Mouse (Mus musculus): Measurements from ENCODE around the gene Tbc1d1.

Tbc1d1 gene

GRCm38 (mm10) chr5:64240941-64241682 is 85.0 kb downstream of the Tbc1d1 start:
- DNase-seq: no peak

GRCm38 (mm10) chr5:64241867-64242266 is 85.8 kb downstream of the Tbc1d1 start:
- DNase-seq: no peak

- no peak for DNase-seq
Observed at GRCm38 (mm10) chr5:64242795-64243455, 86.8 kb downstream of the Tbc1d1 start.

- DNase-seq: no peak
Observed at GRCm38 (mm10) chr5:64243666-64244065, 87.6 kb downstream of the Tbc1d1 start.

DNA sequence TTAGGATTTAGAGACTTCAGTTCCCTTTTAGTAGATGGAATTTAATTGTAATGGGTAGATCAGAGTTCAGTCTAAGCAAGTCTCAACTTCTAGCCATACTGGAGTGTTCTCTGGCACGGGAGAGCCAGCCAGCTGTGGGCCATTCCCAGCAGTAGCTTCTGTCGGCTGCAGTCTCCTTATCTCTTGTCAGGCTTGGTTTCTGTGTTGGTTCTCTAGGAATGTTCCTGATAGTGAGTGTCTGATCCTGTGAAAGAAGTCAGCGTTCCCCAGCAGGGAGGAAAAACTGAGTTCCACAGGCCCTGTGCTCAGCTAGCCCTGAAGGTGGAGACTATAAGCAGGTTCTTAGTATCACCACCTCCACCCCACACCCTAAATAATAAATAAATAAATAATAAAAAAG is 88.2 kb downstream of the Tbc1d1 start:
- DNase-seq: no peak

- DNase-seq: no peak
Observed at GRCm38 (mm10) chr5:64244745-64245144, 88.6 kb downstream of the Tbc1d1 start.

- DNase-seq: peak; percentile 70
Observed at GRCm38 (mm10) chr5:64251435-64251834, 95.3 kb downstream of the Tbc1d1 start.

DNA sequence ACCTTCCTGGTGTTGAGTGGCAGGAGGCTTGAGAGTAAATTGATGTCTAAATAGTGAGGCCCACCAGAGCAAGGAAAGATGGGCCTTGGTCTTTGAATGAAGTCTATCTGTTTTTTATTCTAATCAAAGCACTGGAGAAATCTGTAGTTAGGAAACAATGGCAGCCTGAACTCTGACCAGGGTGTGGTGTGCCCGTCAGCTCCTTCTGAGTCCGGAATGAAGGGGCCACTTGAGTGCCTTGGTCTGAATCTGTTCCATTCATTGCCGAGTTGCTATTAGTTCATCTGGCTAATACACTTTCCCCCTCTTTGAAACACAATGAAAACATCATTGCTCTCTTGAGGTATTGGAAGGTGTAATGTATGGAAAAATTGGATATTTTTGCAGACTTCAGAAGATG is 98.2 kb downstream of the Tbc1d1 start:
- no peak for DNase-seq

- DNase-seq: peak; percentile 58
Observed at GRCm38 (mm10) chr5:64254988-64255387, 98.9 kb downstream of the Tbc1d1 start.

DNA sequence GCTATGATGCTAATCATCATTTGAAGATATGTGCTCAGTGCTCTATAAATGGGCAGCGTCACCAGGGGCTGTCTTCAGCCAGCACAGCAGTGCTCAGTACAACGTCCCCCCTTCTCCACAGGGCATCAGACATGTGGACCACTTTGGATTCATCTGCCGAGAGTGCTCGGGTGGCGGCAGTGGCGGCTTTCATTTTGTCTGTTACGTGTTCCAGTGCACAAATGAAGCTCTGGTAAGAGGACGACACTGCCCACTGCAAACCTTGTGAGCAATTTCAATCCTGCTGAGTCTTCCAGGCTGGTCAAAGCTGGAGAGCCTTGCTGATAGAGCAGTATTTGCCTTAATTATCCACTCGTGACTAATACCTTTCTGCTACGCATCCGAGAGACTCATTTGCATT is 107.2 kb downstream of the Tbc1d1 start:
- DNase-seq: no peak

DNA sequence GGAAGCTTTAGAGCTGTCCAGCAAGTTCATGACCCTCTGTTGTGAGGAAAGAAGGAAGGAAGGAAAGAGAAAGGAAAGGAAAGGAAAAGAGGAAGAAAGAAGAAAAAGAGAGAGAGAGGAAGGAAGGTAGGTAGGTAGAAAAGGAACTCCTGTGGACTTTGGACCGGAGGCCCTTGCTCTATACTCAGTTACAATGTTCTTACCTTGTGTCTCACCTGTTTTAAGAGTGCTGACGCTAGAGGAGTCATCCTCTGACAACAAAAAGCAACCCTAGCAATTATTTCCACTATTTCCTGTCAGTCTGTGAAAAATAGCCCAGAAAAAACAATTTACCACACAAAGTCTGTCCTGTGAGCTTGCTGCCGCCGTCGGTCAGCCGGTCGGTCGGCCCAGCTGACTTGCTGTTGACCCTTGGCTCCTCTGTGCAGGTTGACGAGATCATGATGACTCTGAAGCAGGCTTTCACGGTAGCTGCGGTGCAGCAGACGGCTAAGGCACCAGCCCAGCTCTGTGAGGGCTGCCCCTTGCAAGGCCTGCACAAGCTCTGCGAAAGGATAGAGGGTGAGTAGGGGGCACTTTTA is 107.9 kb downstream of the Tbc1d1 start:
- DNase-seq: peak; percentile 63

- peak; percentile 72 for DNase-seq
Observed at GRCm38 (mm10) chr5:64265145-64265544, 109.0 kb downstream of the Tbc1d1 start.

DNA sequence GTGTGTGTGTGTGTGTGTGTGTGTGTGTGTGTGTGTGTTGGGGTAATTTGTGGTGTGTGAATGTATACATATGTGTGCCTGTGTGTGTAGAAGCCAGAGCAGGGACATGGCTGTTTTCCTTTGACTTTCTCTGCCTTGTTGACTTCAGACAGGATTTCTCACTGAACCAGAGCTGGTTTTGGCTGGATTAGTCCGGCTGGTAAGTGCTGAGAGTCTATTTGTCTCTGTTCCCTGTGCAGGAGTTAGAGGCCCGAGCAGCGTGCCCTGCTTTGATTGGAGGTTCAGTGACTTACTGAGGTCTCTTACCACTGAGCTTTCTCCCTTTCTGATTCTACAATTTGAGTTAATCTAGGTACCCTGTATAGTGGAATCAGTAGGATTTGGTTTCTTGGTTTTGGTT is 109.8 kb downstream of the Tbc1d1 start:
- DNase-seq: peak; percentile 78

- DNase-seq: no peak
Observed at GRCm38 (mm10) chr5:64266534-64266933, 110.4 kb downstream of the Tbc1d1 start.

DNA sequence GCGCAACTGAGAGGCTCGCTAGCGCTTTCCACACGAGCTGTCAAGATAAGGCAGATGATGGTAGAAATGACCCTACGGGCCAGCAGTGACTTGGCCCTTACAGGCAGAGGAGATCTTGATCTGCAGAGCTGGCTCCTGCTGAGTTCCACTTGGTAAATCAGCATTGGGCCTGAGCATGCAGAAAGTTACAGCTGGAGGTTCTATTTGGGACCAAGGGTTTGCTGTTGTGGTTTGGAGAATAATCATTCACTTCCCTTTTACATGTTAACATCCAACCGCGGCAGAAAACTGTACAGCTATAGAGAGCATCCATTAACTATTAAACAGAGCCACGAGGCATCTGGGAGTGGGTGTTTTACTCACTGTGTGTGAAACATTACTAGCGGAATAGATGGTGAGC is 111.2 kb downstream of the Tbc1d1 start:
- DNase-seq: no peak

DNA sequence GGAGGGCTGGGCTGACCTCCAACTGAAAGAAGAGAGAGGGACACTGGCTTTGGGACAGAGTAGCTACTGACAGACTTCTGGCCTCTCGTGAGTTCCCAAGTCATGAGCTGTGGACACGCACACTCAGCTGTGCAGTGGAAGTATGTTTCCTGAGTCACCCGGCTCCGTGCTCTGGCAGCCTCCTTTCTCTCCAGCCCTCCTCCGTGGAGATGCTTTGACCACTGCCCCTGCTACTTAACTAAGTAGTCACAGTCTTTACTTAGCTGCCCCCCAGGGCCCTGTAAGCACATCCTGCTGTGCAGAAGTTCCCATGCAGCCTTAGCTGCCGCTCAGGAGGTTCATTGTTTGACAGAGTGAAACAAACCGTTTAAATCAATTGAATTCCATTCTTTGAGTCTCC is 113.6 kb downstream of the Tbc1d1 start:
- DNase-seq: no peak

GRCm38 (mm10) chr5:64273517-64273916 is 117.4 kb downstream of the Tbc1d1 start:
- no peak for DNase-seq

GRCm38 (mm10) chr5:64274296-64274695 is 118.2 kb downstream of the Tbc1d1 start:
- no peak for DNase-seq

DNA sequence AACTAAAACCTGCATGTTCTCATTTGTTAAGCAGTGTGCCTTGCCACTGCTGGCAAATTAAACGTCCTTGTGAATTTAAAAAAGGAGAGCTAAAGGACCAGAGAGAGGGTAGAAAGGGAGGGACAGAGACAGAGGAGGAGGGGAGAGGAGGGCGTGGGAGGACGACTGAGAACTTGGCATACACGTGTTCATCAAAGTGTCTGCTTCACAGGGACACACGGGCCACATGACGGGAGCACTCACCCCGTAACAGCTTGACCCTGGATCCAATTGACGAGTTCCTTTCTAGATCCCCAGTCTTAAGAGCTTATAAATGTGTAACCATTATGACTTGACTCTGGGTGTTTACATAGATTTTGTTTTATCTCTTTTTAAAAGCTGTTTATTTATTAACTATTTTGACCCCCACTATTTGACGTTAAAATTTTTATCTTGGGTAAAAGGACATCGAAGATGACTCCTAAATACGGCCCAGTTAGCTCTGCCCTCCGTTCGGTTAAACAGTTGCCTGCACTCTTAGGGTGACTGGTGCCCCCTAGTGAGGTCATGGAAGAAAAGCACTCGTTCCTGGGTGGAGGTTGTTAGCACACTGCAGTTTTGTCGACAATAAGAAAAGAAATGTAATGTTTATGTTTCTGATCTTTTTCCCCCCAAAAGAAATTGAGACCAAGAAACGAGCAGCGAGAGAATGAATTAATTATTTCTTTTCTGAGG is 118.8 kb downstream of the Tbc1d1 start:
- DNase-seq: peak; percentile 74

GRCm38 (mm10) chr5:64277646-64278191 is 121.6 kb downstream of the Tbc1d1 start:
- no peak for DNase-seq

- DNase-seq: no peak
Observed at GRCm38 (mm10) chr5:64279668-64280067, 123.6 kb downstream of the Tbc1d1 start.

GRCm38 (mm10) chr5:64280191-64280590 is 124.1 kb downstream of the Tbc1d1 start:
- DNase-seq: no peak

DNA sequence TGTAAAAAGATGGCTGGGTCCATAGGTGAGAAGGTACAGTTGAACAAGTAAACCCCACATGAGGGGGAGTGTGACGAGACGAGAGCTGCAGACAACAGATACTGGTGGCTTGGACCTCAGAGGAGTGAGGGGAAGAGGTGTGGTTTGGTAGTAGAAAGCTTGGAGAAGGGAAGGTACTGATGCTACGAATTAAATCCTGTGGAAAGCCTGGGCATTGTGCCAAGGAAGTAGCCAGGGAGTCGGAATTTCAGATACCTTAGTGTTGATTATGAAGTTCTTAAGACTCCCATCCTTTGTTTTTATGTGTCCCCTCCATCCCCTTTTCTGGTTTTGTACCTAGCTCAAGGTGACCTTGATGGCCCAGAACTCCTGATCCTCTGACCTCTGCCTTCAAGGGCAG is 124.5 kb downstream of the Tbc1d1 start:
- DNase-seq: peak; percentile 44
